Comparison of ENCODE assay signal across 8 mouse cellular contexts in genomic region chr11:79135685-79136360, GRCm38 (mm10). TPM values are rescaled to one million over a fixed set of nuclear protein-coding genes. Genes with fewer than 3 reads are reported as not detected.
DNase-seq lines count a peak whose midpoint lies in the region; ATAC-seq lines count a peak whose summit lies in the region.

No protein-coding gene starts in this region.

- no peaks in the 10 kb centered on the region for H3K9me3 ChIP-seq in heart, embryonic 15.5 days (replicated peaks)

- H3K9ac ChIP-seq in heart, embryonic 15.5 days: no peak overlapping the region

- peaks cover 59% of the 10 kb centered on the region for H3K4me1 ChIP-seq in heart, embryonic 15.5 days (replicated peaks)

- H3K4me2 ChIP-seq in heart, embryonic 15.5 days: no peak overlapping the region

- intact Hi-C loops in left cerebral cortex, postnatal 4 days (cut with DNase I): no loop called here

- no peaks in the 10 kb centered on the region for H3K36me3 ChIP-seq in heart, embryonic 15.5 days

- peak overlapping the region; percentile 70 for H3K27ac ChIP-seq in heart, embryonic 15.5 days

- no peak for ATAC-seq in heart, embryonic 15.5 days (replicated peaks; ENCODE audit: insufficient number of reproducible peaks, insufficient read depth, low FRiP score, low read depth)
- ATAC-seq in erythroid progenitor cell, adult 5-6 weeks (replicated peaks; ENCODE audit: low FRiP score, poor library complexity, severe bottlenecking): no peak
- no peak for ATAC-seq in frontal cortex, adult (ENCODE audit: low TSS enrichment)

- 32% methylated on average over 7 of the region's 7 CpGs for WGBS in heart, embryonic 15.5 days

- no peak overlapping the region for H3K4me3 ChIP-seq in heart, embryonic 15.5 days

- peak; percentile 36 for DNase-seq in left cerebral cortex, postnatal 4 days
- no peak for DNase-seq in left cerebral cortex, adult 8-10 months (ENCODE audit: low spot score in 2 of 2)
- peak; percentile 46 for DNase-seq in ZHBTc4 (ENCODE audit: low read depth, low spot score)
- DNase-seq in lung, postnatal 4 days: peak; percentile 41 to 50
- no peak for DNase-seq in cerebellum, postnatal 4 days (ENCODE audit: low spot score in 2 of 2)

- no peaks in the 10 kb centered on the region for H3K27me3 ChIP-seq in heart, embryonic 15.5 days

RNA-seq across cellular contexts. Expression of gene Ksr1, which starts 10.4 kb away (rescaled TPM):
- total RNA-seq in left cerebral cortex, postnatal 4 days (2021): 10 to 100 TPM; 49.9 to 50.6 TPM
- total RNA-seq in left cerebral cortex, adult 8-10 months (2022): 10 to 100 TPM; 53.6 to 63.6 (median 56.0) TPM
- 3.2 and 4.1 TPM in 2 replicates for polyA plus RNA-seq in heart, embryonic 15.5 days (2015; fragmentation: Nextera tagmentation; extraction: Ambion mirVana)
- total RNA-seq in erythroid progenitor cell, adult 5-6 weeks (2015; ENCODE audit: low replicate concordance): 2.2 and 4.2 TPM in 2 replicates
- 0.51 and 1.5 TPM in 2 replicates for total RNA-seq in erythroid progenitor cell, adult 5-6 weeks (2017; ENCODE audit: low replicate concordance)

Comparison
In these comparisons a context has a peak if more than half of its experiments do, and no peak if none do; other contexts are left out.
1. DNase-seq: peak in left cerebral cortex, postnatal 4 days (single experiment), ZHBTc4 (single experiment) and lung, postnatal 4 days (2 of 2); none in left cerebral cortex, adult 8-10 months (0 of 2) and cerebellum, postnatal 4 days (0 of 2).
2. RNA of gene Ksr1, which starts 10.4 kb away (total RNA-seq): 53.6 to 63.6 TPM in left cerebral cortex, adult 8-10 months and 49.9 to 50.6 TPM in left cerebral cortex, postnatal 4 days; 0.51 to 4.2 TPM in erythroid progenitor cell, adult 5-6 weeks; every median in the first group is over 4 times any median in the second.